In genomic region chr6:83775638-83776293, GRCm38 (mm10) we compare ENCODE assay signal across 8 mouse cellular contexts. TPM values are rescaled to one million over a fixed set of nuclear protein-coding genes. Genes with fewer than 3 reads are reported as not detected.
DNase-seq lines count a peak whose midpoint lies in the region; ATAC-seq and TF ChIP-seq lines count a peak whose summit lies in the region.

Gene Tex261, minus strand, starts transcription at chr6:83775813.

- H3K9ac ChIP-seq in lung, postnatal 0 days (replicated peaks; ENCODE audit: low read depth) = peak within 1 kb of the TSS; percentile 78

- ATAC-seq in frontal cortex, adult (ENCODE audit: low TSS enrichment) = peak; percentile 89
- peak; percentile 97 for ATAC-seq in lung, postnatal 0 days

- no peaks in the 10 kb centered on the region for H3K27me3 ChIP-seq in hindbrain, embryonic 10.5 days (ENCODE audit: insufficient read depth, poor library complexity, severe bottlenecking)
- no peaks in the 10 kb centered on the region for H3K27me3 ChIP-seq in lung, postnatal 0 days (replicated peaks; ENCODE audit: insufficient read depth, low read length)

- TF ChIP-seq EP300 in lung, postnatal 0 days (IDR thresholded peaks at IDR 0.05) = no peak

- peak; percentile 93 for DNase-seq in MN1 (ENCODE audit: low spot score)
- DNase-seq in cerebellum, adult 9-10 months = peak; percentile 90
- DNase-seq in hindbrain, embryonic 10.5 days (ENCODE audit: low spot score) = peak; percentile 92
- peak; percentile 91 for DNase-seq in layer of hippocampus, adult 9-11 months
- DNase-seq in lung, postnatal 0 days (ENCODE audit: low spot score) = peak; percentile 94
- peak; percentile 89 for DNase-seq in ovary, postnatal 14 days (ENCODE audit: low spot score)
- DNase-seq in thymus, postnatal 14 days = peak; percentile 92

- H3K4me2 ChIP-seq in lung, postnatal 0 days (replicated peaks; ENCODE audit: low read depth, low read length) = peak within 1 kb of the TSS; percentile 84

- peak within 1 kb of the TSS; percentile 95 for H3K4me3 ChIP-seq in hindbrain, embryonic 10.5 days
- H3K4me3 ChIP-seq in lung, postnatal 0 days (ENCODE audit: low read depth, low read length) = peak within 1 kb of the TSS; percentile 85

- TF ChIP-seq CTCF in lung, postnatal 0 days (IDR thresholded peaks at IDR 0.05) = peak; percentile 76

- H3K36me3 ChIP-seq in hindbrain, embryonic 10.5 days = peaks cover 30% of the 10 kb centered on the region
- H3K36me3 ChIP-seq in lung, postnatal 0 days (ENCODE audit: insufficient read depth, low read length) = no peaks in the 10 kb centered on the region

- WGBS in hindbrain, embryonic 10.5 days = under 1% methylated on average over 45 of the region's 45 CpGs
- WGBS in lung, postnatal 0 days = under 1% methylated on average over 45 of the region's 45 CpGs

- H3K27ac ChIP-seq in hindbrain, embryonic 10.5 days = peak within 1 kb of the TSS; percentile 94
- H3K27ac ChIP-seq in lung, postnatal 0 days (ENCODE audit: low read length) = peak within 1 kb of the TSS; percentile 82

- H3K4me1 ChIP-seq in hindbrain, embryonic 10.5 days (replicated peaks) = peaks cover 30% of the 10 kb centered on the region
- peaks cover 6% of the 10 kb centered on the region; the same call in 1 of the 2 replicates for H3K4me1 ChIP-seq in lung, postnatal 0 days (ENCODE audit: insufficient read depth, low read depth, low read length)

- H3K9me3 ChIP-seq in hindbrain, embryonic 10.5 days = no peaks in the 10 kb centered on the region
- H3K9me3 ChIP-seq in lung, postnatal 0 days (ENCODE audit: low read length) = no peaks in the 10 kb centered on the region

RNA-seq across cellular contexts. Expression of gene Tex261, which starts in this region (rescaled TPM):
- 71.1 and 85.6 TPM in 2 replicates for polyA plus RNA-seq in hindbrain, embryonic 10.5 days (2016; fragmentation: Nextera tagmentation; extraction: Ambion mirVana)
- polyA plus RNA-seq in lung, postnatal 0 days (2015; fragmentation: Nextera tagmentation; extraction: Ambion mirVana) = 89.8 and 101 TPM in 2 replicates

Comparison
In these comparisons a context has a peak if more than half of its experiments do, and no peak if none do; other contexts are left out.
1. Peak in every context shown above with its lines: DNase-seq, ATAC-seq, H3K4me3 ChIP-seq and H3K27ac ChIP-seq.